Mouse (Mus musculus) olfactory bulb, adult 2 months (tissue): ENCODE measurements at regions not wholly inside any gene's neighbourhood (a gene's known extent, or its start where the extent isn't known, plus 50 kb on each side); places are given as distances from the start of the nearest gene placed in this dataset.

Source experiments
- CTCF ChIP-seq: fragments of 200-500 bp; IDR thresholded peaks from 2 replicates; pipeline ENCODE4 v1.5.1; 2012; ENCODE audit warnings: low read depth, mild to moderate bottlenecking, low read length, moderate library complexity; ENCODE audit not compliant: insufficient read depth
- POLR2A ChIP-seq: fragments of 200-500 bp; IDR thresholded peaks from 2 replicates; pipeline ENCODE4 v1.6.1; 2012; ENCODE audit warnings: mild to moderate bottlenecking, low read depth, low read length, moderate library complexity; ENCODE audit not compliant: insufficient read depth

DNA sequence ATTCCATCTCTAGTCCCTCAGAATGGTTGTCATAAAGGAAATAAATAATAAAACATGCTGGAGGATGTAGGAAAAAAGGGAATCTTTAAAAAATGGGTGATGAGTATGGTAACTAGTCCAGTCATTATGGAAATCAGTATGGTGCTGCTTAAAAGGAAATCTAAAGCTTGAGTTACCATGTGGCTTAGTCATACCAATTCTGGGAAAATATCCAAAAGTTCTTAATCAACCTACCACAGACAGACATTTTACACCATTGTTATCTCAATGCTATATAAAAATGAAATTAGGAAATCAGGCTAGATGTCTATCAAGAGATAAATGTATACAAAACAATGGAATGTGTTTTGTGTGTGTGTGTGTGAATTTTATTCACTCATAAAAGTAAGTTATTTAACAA lies 449.1 kb downstream of the Nyap2 start:
- TF ChIP-seq CTCF, result no peak
- no peak for TF ChIP-seq POLR2A
